Mouse (Mus musculus) CD8-positive naive resting alpha-beta T cell, adult 2 months (primary cell): ENCODE results near the gene Slco3a1.

Source experiments
- DNase-seq, 2 experiments: peaks; one replicate each; pipeline ENCODE4 v3.0.0; 2022; ENCODE audit warnings: low read depth in 2 of 2, low spot score in 2 of 2

Slco3a1 gene

GRCm38 (mm10) chr7:74353707-74354468, 200.7 kb downstream of the Slco3a1 start:
- DNase-seq, result no peak

- DNase-seq, result no peak
Observed at GRCm38 (mm10) chr7:74353240-74353639, 201.3 kb downstream of the Slco3a1 start.

GRCm38 (mm10) chr7:74348318-74348890, 206.2 kb downstream of the Slco3a1 start:
- DNase-seq, result no peak

- no peak for DNase-seq
Observed at GRCm38 (mm10) chr7:74347026-74347425, 207.6 kb downstream of the Slco3a1 start.

- no peak for DNase-seq
Observed at GRCm38 (mm10) chr7:74346451-74346850, 208.1 kb downstream of the Slco3a1 start.

GRCm38 (mm10) chr7:74341149-74341805, 213.3 kb downstream of the Slco3a1 start:
- DNase-seq, result no peak

- DNase-seq, result no peak
Observed at GRCm38 (mm10) chr7:74340419-74340954, 214.1 kb downstream of the Slco3a1 start.

GRCm38 (mm10) chr7:74337677-74338420, 216.7 kb downstream of the Slco3a1 start:
- DNase-seq, result no peak

GRCm38 (mm10) chr7:74332323-74332722, 222.3 kb downstream of the Slco3a1 start:
- DNase-seq, result no peak

GRCm38 (mm10) chr7:74330858-74331726, 223.5 kb downstream of the Slco3a1 start:
- DNase-seq, result no peak

- no peak for DNase-seq
Observed at GRCm38 (mm10) chr7:74330117-74330857, 224.3 kb downstream of the Slco3a1 start.

- no peak for DNase-seq
Observed at GRCm38 (mm10) chr7:74329004-74329403, 225.6 kb downstream of the Slco3a1 start.

GRCm38 (mm10) chr7:74327716-74328115, 226.9 kb downstream of the Slco3a1 start:
- no peak for DNase-seq

- no peak for DNase-seq
Observed at GRCm38 (mm10) chr7:74325052-74325451, 229.5 kb downstream of the Slco3a1 start.

- DNase-seq, result no peak
Observed at GRCm38 (mm10) chr7:74323683-74324082, 230.9 kb downstream of the Slco3a1 start.

GRCm38 (mm10) chr7:74323194-74323593, 231.4 kb downstream of the Slco3a1 start:
- no peak for DNase-seq

- DNase-seq, result no peak
Observed at GRCm38 (mm10) chr7:74320635-74321034, 233.9 kb downstream of the Slco3a1 start.

GRCm38 (mm10) chr7:74315836-74316435, 238.6 kb downstream of the Slco3a1 start:
- no peak for DNase-seq

GRCm38 (mm10) chr7:74314276-74314675, 240.3 kb downstream of the Slco3a1 start:
- DNase-seq, result no peak
